Mouse (Mus musculus) liver, embryonic 11.5 days (tissue): ENCODE results near the gene Myh14. TPM values are rescaled to one million over a fixed set of nuclear protein-coding genes. Genes with fewer than 3 reads are reported as not detected.

Experiments
- ATAC-seq: fragments of 200-750 bp; cut with Nextera tagmentation; replicated peaks from 2 replicates; pipeline ENCODE4 v1.8.0; 2017; ENCODE audit warnings: moderate number of reproducible peaks, mild to moderate bottlenecking, moderate TSS enrichment, moderate library complexity; ENCODE audit not compliant: low FRiP score
- DNase-seq: peaks from one replicate; pipeline ENCODE4 v3.0.0-alpha.2; 2017; ENCODE audit warnings: low spot score
- H3K27ac ChIP-seq: fragments of 300-500 bp; sonication (generic); 2 replicates; pipeline ENCODE4 v1.5.1; 2014; ENCODE audit warnings: mild to moderate bottlenecking, low read depth, low read length, control low read depth
- H3K27me3 ChIP-seq: fragments of 300-500 bp; sonication (generic); replicated peaks from 2 replicates; pipeline ENCODE4 v1.6.1; 2014; ENCODE audit warnings: low read length, mixed read lengths; ENCODE audit not compliant: control insufficient read depth, insufficient read depth
- H3K36me3 ChIP-seq: fragments of 300-500 bp; sonication (generic); 2 replicates; pipeline ENCODE4 v1.6.1; 2014; ENCODE audit warnings: mild to moderate bottlenecking, low read length, moderate library complexity, mixed read lengths; ENCODE audit not compliant: control insufficient read depth, insufficient read depth
- H3K4me1 ChIP-seq: fragments of 300-500 bp; sonication (generic); replicated peaks from 2 replicates; pipeline ENCODE4 v1.6.1; 2014; ENCODE audit warnings: low read length, mixed read lengths; ENCODE audit not compliant: control insufficient read depth, insufficient read depth
- H3K4me2 ChIP-seq: fragments of 300-500 bp; sonication (generic); 2 replicates; pipeline ENCODE4 v1.6.1; 2014; ENCODE audit warnings: mild to moderate bottlenecking, control low read depth, moderate library complexity
- H3K4me3 ChIP-seq: fragments of 300-500 bp; sonication (generic); 2 replicates; pipeline ENCODE4 v1.5.1; 2014; ENCODE audit warnings: low read depth, low read length, control low read depth
- H3K9ac ChIP-seq: fragments of 300-500 bp; sonication (generic); 2 replicates; pipeline ENCODE4 v1.6.1; 2014; ENCODE audit warnings: low read depth, low read length, control low read depth
- H3K9me3 ChIP-seq: fragments of 300-500 bp; sonication (generic); 2 replicates; pipeline ENCODE4 v1.6.1; 2016; ENCODE audit warnings: low read length, inconsistent platforms, mixed read lengths; ENCODE audit not compliant: control insufficient read depth
- WGBS: fragments of 180-500 bp; shearing (Covaris S2); extraction: QIAGEN DNeasy Blood & Tissue Kit; methylation state at CpG from one replicate; pipeline ENCODE4 v1.1.7; 2014; 5-methylcytosine and 5-hydroxymethylcytosine counted together
- polyA plus RNA-seq: library from polyadenylated mRNA; unstranded; fragments of >200 nt; fragmentation: Nextera tagmentation; extraction: Ambion mirVana; gene quantifications from 2 replicates; pipeline ENCODE4 v1.2.1, GENCODE M21; 2014

Myh14 gene
- polyA plus RNA-seq, 1 experiment from 2014 or later = 0.66 TPM

DNA sequence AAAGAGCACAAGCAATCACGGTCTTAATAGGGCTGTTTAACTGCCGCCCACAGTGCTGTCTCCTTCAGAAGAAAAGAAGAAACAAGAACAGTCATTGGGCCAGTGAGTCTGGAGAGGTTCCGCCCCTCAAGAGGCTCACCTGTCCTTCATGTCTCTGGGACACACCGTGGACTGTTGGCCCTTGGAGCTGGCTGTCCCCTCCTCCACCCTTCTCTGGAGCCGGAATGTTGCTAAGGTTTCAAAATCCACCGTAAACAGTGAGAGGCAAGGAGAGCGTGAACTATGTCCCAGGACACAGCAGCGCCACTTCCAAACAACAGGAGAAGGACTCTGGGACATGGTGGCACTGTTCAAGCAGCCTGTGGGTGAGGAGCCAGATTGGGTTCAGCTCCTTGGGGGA lies 13.0 kb upstream of the Myh14 start:
- H3K4me3 ChIP-seq = no peak overlapping the region
- H3K9ac ChIP-seq = no peak overlapping the region
- 75% methylated on average over 8 of the region's 8 CpGs for WGBS
- H3K9me3 ChIP-seq = no peaks in the 10 kb centered on the region
- H3K36me3 ChIP-seq = no peaks in the 10 kb centered on the region
- no peak overlapping the region for H3K4me2 ChIP-seq
- no peak for DNase-seq
- H3K27ac ChIP-seq = no peak overlapping the region
- H3K27me3 ChIP-seq = no peaks in the 10 kb centered on the region
- H3K4me1 ChIP-seq = no peaks in the 10 kb centered on the region
- no peak for ATAC-seq

GRCm38 (mm10) chr7:44676611-44677010 lies 6.0 kb upstream of the Myh14 start:
- H3K9ac ChIP-seq = no peak overlapping the region
- no peak for ATAC-seq

DNA sequence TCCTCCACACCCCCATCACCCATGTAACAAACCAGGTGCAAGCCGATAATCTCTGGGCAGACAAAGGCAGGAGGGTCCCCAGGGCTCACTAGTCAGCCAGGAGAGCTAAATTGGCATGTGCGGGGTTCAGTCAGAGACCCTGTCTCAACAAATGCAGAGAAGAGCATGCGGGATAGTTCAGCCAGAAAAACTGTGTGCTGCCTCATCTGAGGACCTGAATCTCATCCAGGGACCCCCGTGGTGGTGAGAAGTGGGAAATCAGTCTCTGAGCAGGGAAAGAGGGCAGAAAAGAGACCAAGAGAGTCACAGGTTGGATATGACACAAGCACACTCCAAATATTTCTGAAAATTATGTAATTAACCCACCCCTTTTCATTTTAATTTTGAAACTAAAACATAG lies 5.5 kb upstream of the Myh14 start:
- no peak overlapping the region for H3K4me3 ChIP-seq
- no peak for DNase-seq
- H3K9me3 ChIP-seq = no peaks in the 10 kb centered on the region; the same call in 1 of the 2 replicates
- WGBS = 65% methylated on average over 4 of the region's 4 CpGs
- H3K9ac ChIP-seq = no peak overlapping the region
- H3K4me1 ChIP-seq = no peaks in the 10 kb centered on the region; the same call in 1 of the 2 replicates
- peaks cover 3% of the 10 kb centered on the region for H3K27me3 ChIP-seq
- no peak overlapping the region for H3K4me2 ChIP-seq
- no peak for ATAC-seq
- H3K36me3 ChIP-seq = no peaks in the 10 kb centered on the region
- H3K27ac ChIP-seq = no peak overlapping the region

More at GRCm38 (mm10) chr7:44676611-44677010, 6.0 kb upstream of the Myh14 start:
- no peak overlapping the region for H3K4me3 ChIP-seq
- 68% methylated on average over 2 of the region's 2 CpGs for WGBS
- no peaks in the 10 kb centered on the region; the same call in 1 of the 2 replicates for H3K9me3 ChIP-seq
- no peak for DNase-seq
- H3K36me3 ChIP-seq = no peaks in the 10 kb centered on the region
- H3K4me1 ChIP-seq = no peaks in the 10 kb centered on the region
- no peak overlapping the region for H3K4me2 ChIP-seq
- no peak overlapping the region for H3K27ac ChIP-seq
- H3K27me3 ChIP-seq = no peaks in the 10 kb centered on the region

DNA sequence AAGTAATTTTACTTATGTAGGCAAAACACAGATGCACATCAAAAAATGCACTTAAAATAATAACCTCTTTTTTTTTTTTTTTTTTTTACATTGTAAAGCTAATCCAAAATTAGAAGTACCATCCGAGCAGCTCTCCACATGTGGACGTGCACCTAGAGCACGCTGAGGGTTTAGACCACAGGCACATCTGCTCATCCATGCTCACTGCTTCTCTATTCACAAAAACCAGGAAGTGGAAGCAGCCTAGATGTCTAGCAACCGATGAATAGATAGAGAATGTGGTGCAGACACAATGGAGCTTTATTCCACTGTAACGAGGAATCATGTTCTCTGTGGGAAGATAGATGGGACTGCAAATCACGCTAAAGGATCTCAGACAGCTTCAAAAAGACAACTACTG lies 4.5 kb upstream of the Myh14 start:
- Histone ChIP-seq H3K9ac (no peak overlapping the region), H3K4me1 (no peaks in the 10 kb centered on the region; the same call in 1 of the 2 replicates), H3K9me3 (no peaks in the 10 kb centered on the region; the same call in 1 of the 2 replicates), H3K4me2 (no peak overlapping the region), H3K4me3 (no peak overlapping the region), H3K27ac (no peak overlapping the region), H3K36me3 (no peaks in the 10 kb centered on the region), H3K27me3 (peaks cover 12% of the 10 kb centered on the region)
- ATAC-seq (no peak), DNase-seq (no peak)
- WGBS = 76% methylated on average over 6 of the region's 6 CpGs

DNA sequence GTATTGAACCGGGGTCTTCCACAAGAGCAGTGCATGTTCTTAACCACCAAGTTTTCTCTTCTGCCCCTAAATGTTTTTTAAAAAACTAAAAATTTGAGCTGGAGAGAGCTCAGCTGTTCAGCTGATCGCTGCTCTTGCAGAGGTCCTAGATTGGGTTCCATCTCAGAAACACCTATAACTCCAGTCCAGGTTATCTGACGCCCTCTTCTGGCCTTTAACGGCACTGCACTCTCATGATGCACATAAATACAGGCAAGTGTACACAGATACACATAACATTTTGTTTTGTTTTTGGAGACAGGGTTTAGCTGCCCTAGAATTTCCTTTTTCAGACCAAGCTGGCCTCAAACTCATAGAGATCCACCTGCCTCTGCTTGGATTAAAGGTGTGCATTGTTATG lies 3.9 kb upstream of the Myh14 start:
- H3K9ac ChIP-seq = no peak overlapping the region
- WGBS = 70% methylated on average over 4 of the region's 4 CpGs

DNA sequence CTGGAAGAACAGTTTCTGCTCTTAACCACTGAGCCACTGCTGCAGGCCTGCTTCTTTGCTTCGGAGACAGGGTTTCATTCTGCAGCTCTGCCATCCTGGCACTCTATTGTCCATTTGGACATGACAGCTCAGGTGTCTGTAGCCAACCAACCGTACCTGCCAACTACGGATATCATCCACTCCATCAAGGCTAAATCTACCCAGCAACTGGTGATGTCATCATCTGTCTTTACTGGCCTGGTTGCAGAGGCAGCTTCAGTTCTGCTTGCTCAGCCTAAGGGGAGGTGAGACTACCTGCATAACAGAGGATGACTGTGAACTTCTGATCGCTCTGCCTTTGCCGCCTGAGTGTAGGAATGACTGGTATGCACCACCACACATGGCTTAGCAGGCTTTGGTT lies 1.6 kb upstream of the Myh14 start:
- H3K4me3 ChIP-seq = no peak overlapping the region
- ATAC-seq (no peak), DNase-seq (no peak)
- H3K4me2 ChIP-seq = no peak overlapping the region
- WGBS = 73% methylated on average over 5 of the region's 5 CpGs
- H3K27ac ChIP-seq = no peak overlapping the region
- no peaks in the 10 kb centered on the region; the same call in 1 of the 2 replicates for H3K9me3 ChIP-seq
- H3K4me1 ChIP-seq = no peaks in the 10 kb centered on the region; the same call in 1 of the 2 replicates
- peaks cover 24% of the 10 kb centered on the region for H3K27me3 ChIP-seq
- no peak overlapping the region for H3K9ac ChIP-seq
- H3K36me3 ChIP-seq = no peaks in the 10 kb centered on the region

More for the DNA sequence above, 3.9 kb upstream of the Myh14 start:
- H3K27ac ChIP-seq = no peak overlapping the region
- no peak overlapping the region for H3K4me3 ChIP-seq
- H3K36me3 ChIP-seq = no peaks in the 10 kb centered on the region
- no peak for ATAC-seq
- H3K4me1 ChIP-seq = no peaks in the 10 kb centered on the region; the same call in 1 of the 2 replicates
- H3K27me3 ChIP-seq = peaks cover 13% of the 10 kb centered on the region
- DNase-seq = no peak
- no peaks in the 10 kb centered on the region; the same call in 1 of the 2 replicates for H3K9me3 ChIP-seq
- no peak overlapping the region for H3K4me2 ChIP-seq

DNA sequence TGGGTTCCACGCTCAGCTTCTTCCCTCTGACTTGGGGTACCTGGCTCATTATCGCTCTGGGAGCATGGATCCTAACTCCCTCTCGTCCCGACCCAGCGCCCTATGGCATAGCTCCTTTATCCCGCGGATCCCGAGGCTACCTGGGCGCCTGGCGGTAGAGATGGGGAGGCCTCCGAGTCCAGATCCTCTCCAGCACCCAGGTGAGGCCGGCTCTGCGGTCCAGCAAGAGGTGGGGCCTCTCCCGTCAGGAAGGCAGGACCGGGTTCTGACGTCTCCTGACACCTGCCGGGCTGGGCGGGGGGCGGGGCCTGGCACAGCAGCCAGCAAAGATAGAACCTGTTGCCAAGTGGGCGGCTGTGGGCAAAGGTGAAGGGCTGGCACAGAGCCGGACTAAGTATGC lies 1.5 kb downstream of the Myh14 start:
- H3K36me3 ChIP-seq = no peaks in the 10 kb centered on the region
- H3K4me2 ChIP-seq = no peak overlapping the region
- H3K4me3 ChIP-seq = no peak overlapping the region
- ATAC-seq (no peak), DNase-seq (no peak)
- no peaks in the 10 kb centered on the region for H3K9me3 ChIP-seq
- WGBS = 18% methylated on average over 21 of the region's 21 CpGs
- H3K4me1 ChIP-seq = no peaks in the 10 kb centered on the region; the same call in 1 of the 2 replicates
- H3K9ac ChIP-seq = no peak overlapping the region
- H3K27ac ChIP-seq = no peak overlapping the region
- H3K27me3 ChIP-seq = peaks cover 24% of the 10 kb centered on the region

DNA sequence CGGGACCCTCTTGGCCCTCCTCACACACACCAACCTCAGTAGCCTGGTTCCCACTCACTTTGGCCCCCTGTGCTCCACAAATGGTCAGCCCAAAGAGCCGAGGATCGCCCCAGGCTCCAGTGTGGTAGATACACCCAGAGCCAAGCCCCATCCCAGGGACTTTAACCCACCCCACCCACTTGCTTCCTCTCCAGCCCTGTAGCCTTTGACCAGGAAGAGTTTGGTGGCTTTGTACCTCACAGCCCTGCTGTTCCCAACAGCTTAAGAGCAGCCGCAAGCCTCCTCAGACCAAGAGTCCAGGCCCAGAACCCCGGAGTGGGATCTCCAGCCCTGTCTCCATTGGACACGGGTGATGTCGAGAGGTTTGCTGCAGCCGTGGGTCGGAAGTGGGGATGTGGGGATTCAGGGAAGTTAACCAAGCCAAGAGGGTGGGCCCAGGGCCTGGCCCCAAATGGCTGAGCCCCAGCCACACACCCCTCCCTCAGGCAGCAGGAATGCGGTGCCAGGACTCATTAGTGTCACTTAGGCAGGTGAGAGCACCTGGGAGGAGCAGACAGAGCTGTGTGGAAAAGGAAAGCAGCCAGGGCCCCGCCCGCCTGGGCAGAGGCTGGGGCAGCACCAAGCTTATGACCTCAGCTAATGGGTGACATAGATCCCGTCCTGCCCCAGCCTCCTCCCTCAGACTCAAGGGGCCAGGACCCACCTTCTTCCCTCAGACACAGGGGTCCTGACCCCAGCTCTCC lies 2.5 kb downstream of the Myh14 start:
- WGBS = 54% methylated on average over 13 of the region's 13 CpGs
- H3K36me3 ChIP-seq = no peaks in the 10 kb centered on the region
- ATAC-seq (no peak), DNase-seq (no peak)
- no peak overlapping the region for H3K4me3 ChIP-seq
- no peaks in the 10 kb centered on the region; the same call in 1 of the 2 replicates for H3K4me1 ChIP-seq
- H3K9ac ChIP-seq = no peak overlapping the region
- H3K27me3 ChIP-seq = peaks cover 24% of the 10 kb centered on the region
- no peaks in the 10 kb centered on the region for H3K9me3 ChIP-seq
- H3K27ac ChIP-seq = no peak overlapping the region
- no peak overlapping the region for H3K4me2 ChIP-seq

- Histone ChIP-seq H3K4me1 (no peaks in the 10 kb centered on the region; the same call in 1 of the 2 replicates), H3K27ac (no peak overlapping the region), H3K9me3 (no peaks in the 10 kb centered on the region), H3K36me3 (no peaks in the 10 kb centered on the region), H3K4me3 (no peak overlapping the region), H3K4me2 (no peak overlapping the region), H3K27me3 (peaks cover 27% of the 10 kb centered on the region), H3K9ac (no peak overlapping the region)
- WGBS = 76% methylated on average over 2 of the region's 2 CpGs
- DNase-seq = no peak
- no peak for ATAC-seq
Measured at GRCm38 (mm10) chr7:44666462-44666861, 4.2 kb downstream of the Myh14 start.
